Mouse (Mus musculus) adrenal gland, postnatal 25 days (tissue): ENCODE measurements at regions not wholly inside any gene's neighbourhood (a gene's known extent, or its start where the extent isn't known, plus 50 kb on each side); places are given as distances from the start of the nearest gene placed in this dataset.
A peak's percentile ranks its signal among the peaks of the same experiment; 100 is the strongest.
"Not testable (repeated sequence)": the region's sequence is repeated elsewhere in the genome, so short reads cannot be mapped to it uniquely, and the experiment has no call there.

Experiments used
- DNase-seq: peaks from one replicate; pipeline ENCODE4 v3.0.0; 2021; ENCODE audit warnings: mixed read lengths

- DNase-seq = no peak
These were observed 189.9 kb upstream of the Rhobtb1 start for GRCm38 (mm10) chr10:68961376-68961775.

GRCm38 (mm10) chr10:68963090-68963489, 188.1 kb upstream of the Rhobtb1 start:
- no peak for DNase-seq

- DNase-seq = no peak
These were observed 186.0 kb upstream of the Rhobtb1 start for GRCm38 (mm10) chr10:68965271-68965670.

DNA sequence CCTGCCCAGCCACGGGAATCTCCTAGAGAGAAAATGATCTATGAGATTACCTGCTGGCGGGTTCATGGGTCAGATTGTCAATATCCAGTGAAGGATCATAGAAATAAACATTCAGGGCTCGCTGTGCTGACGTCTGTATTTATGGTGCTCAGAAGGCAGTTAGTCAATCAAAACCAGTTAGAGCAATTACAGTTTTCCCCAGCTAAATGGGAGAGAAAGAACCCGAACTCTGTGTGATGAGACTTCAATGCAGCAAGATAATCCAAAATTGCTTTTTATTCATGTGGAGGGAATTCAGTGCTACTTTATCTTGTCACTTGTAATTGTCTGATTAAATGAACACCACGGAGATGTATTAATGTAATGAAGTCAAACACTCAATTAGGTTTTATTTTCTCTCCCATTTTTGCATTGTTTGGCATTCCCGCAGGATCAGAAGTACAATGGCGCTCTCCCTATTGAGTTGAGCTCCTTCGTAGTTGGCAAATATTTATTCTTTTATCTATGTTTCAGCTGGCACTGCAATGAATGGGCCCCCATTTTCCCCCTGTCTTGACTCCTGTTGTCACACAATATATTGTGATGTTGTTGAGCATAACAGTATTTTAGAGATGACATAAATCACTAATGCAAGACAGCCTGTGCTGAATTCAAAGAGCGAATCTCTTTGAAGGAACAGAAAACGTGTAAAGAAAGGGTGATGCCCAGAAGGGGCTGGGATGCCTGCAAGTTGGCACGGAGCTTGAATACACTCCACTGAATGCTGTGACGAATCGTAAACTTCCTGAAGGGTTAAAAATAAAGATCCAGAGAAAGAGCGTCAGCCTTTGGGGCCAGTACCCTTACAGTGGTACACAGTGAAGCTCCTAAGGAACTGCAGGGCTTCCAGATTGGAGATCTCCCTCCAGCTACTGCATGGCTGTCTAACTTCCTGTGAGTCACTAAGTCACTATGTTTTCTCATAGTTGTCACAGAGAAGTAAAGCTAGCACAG, 183.0 kb upstream of the Rhobtb1 start:
- DNase-seq = no peak

DNA sequence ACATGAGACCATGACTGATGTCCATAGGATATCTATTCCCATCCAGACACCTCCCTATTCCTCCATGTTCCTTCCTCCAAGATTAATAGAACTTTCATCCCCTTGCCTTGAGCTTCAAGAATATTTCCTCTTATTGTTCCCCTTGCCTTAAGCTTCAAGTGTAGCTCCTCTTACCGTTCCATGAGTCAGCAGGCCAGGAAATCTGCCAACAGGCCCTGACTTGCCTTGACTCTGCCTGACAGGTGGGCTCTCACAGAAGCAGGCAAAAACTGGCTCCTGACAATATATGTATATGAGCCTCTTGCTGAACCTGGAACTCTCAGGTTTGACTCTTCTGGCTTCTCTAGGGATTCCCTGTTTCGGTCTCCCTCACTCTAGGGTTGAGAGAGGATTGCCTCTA, 180.7 kb upstream of the Rhobtb1 start:
- DNase-seq = peak; percentile 12

GRCm38 (mm10) chr10:68974771-68975170, 176.5 kb upstream of the Rhobtb1 start:
- no peak for DNase-seq

DNA sequence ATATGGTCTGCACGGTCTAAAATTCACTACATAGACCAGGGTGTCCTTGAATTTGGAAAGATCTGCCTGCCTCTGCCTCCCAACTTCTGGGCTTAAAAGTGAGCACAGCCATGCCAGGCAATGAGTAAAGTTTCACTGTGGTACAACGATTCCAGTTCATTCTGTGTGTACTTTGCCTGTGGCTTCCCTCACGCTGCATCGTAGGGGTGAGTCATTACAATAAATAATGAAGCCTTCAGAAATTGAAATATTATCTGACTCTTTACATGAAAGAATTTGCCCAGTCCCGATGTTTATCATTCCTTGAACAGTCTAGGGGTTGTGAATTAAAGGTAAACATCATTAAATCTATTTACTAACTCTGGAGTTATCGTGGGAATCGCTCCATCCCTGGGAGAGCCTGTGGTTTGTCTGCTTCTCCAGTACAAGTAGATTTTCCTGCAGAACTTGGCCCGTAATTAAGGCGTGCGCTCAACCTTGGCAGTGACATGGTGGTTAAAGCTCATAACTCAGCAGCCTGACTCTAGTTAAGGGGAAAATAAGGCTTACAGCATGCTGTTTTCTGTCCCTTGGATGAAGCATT, 174.7 kb upstream of the Rhobtb1 start:
- DNase-seq = peak; percentile 16

DNA sequence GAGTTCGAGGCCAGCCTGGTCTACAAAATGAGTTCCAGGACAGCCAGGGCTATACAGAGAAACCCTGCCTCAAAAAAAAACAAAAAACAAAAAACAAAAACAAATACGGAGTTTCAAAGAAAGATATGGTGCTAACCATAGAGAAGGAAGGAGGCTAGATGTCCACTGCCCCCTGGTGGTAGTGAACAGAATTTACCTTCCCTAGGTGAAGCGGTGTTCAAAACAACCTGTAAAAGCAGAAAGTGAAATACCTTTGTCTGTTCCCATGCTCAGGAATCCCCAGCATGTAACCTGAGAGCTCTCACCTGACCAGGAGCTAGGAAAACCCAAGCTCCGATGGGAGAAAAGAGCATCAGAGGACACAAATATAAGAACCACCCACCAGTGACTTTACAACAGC, 173.1 kb upstream of the Rhobtb1 start:
- DNase-seq = peak; percentile 13

DNA sequence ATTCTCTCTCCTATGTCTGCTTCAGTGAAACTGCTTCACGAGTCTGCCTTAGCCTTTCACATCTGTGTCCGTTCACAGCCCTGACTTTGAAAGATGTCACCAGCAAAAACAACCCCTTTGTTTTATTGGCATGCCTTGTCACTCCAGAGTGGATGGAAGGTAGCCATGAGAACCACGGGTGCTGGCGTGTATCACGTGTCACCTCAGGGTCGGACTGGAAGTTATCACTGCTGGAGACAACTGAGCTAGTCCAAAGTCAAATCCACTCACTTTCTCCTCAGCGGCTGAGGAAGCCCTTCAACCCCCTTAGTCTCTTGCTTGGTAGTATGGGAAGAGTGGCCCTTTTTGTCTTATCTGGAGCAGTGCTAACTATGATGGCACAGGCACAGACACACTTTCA, 171.3 kb upstream of the Rhobtb1 start:
- no peak for DNase-seq

DNA sequence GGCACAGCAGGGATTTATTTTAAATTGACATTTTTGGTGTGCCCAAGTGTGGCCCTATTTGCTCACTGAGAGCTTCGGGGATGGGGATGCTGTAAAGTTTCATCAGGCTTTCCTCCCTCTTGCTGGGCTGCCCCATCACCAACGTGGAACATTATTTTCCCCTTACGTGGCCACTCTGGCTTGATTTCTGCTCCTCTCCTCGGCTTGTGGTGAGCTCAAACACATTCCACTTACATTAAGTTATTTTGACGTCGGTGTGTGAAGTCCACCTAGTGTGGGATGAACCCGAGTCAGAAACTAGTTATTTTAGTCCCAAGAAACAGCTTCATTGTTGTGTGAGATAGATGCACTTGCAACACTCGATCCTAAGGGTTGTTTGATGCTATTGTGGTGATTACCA, 168.9 kb upstream of the Rhobtb1 start:
- DNase-seq = no peak

- DNase-seq = no peak
These were observed 160.7 kb upstream of the Rhobtb1 start for GRCm38 (mm10) chr10:68990584-68990983.

DNA sequence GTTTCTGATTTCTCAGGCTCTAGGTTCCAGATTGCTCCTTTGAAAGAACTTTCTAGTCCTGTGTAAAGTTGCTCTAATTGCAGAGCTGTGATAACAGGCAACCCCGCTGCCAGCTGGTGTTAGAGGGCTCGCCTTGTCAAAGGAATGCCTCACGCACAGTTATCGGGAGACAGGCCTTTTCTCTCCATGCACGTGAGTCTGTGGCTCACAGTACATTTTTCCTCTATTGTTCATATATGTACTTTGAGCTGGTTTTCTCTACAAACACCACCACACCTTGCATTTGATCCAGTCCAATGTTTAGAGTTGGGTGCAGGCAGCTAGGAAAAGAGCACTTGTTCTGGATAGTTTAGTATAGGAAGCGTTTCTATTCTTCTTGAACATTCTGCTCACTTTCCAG, 151.6 kb upstream of the Rhobtb1 start:
- no peak for DNase-seq

- no peak for DNase-seq
These were observed 149.4 kb upstream of the Rhobtb1 start for GRCm38 (mm10) chr10:69001654-69002435.

DNA sequence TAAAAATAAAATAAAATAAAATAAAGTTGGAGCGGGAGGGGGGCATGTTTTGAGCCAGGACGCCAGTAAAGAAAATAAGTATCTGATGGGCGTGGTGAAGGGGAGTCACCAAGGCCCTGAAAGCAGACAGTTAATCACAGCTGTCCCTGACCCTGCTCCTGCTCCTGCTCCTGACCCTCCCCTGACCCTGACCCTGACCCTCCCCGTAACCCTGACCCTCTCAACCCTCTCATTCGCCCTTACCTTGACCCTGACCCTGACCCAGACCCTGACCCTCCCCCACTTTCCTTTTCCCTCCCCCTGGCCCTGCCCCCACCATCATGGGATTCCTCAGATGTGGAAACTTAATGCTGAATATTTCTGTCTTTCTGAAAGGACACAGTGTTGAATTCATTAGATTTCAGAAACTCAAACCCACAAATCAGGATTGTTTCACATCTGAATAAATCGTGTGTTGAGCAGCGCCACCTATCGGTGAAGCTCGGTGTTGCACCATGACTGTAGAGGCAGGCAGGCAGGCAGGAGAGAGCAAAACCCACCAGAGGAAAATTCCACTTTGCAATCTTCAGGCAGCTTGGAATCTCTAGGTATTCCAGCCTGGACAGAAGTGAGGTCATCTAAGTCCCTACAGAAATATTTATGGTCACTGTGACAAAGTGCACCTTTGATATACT, 145.9 kb upstream of the Rhobtb1 start:
- peak; percentile 81 for DNase-seq

- not testable (repeated sequence) for DNase-seq
These were observed 142.6 kb upstream of the Rhobtb1 start for GRCm38 (mm10) chr10:69008679-69009078.

DNA sequence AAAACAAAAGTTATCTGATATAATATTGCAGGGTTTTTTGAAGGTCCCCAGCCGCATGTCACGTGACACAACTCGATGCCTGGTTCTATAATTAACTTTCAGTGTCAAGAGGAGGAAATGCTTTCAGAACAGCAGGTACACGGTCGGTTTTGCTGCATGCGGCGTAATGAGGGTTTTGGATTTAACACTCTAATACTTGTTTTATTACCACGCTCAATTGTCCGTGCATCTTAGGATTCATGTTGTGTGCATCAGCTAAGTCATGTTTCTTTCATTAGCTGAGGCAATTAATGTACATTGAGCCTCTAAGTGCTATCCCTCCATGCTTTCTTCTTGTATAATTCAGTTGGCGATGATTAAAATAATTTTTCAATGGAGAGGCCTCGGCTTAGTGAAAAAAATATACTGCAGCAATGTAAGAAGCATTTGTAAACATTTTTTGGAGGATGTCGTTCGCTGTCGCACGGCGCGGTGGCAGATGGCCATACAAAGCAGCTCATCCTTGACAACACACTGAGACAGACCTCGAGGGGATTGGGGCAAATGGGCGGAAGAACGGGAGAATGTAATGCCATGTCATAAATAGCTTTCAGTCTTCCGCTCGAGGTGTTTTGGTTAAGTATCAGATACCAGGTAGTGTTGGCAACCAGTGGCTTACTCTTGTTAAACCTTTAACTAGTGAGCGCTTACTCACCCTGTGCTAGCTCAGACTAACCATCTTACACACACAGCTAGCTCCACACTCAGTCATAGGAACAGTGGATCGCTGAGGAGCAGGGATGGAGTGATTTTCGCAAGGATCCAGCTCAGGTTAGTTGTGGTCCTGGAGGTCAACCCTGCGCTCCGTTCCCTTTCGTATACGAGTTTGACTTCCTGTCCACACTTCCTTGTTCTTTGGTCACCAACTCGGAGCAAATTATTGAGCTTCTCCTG, 130.2 kb upstream of the Rhobtb1 start:
- no peak for DNase-seq

GRCm38 (mm10) chr10:69033410-69033809, 117.8 kb upstream of the Rhobtb1 start:
- no peak for DNase-seq

- DNase-seq = no peak
These were observed 116.7 kb upstream of the Rhobtb1 start for GRCm38 (mm10) chr10:69034390-69035120.

GRCm38 (mm10) chr10:69035536-69035935, 115.7 kb upstream of the Rhobtb1 start:
- DNase-seq = not testable (repeated sequence)

DNA sequence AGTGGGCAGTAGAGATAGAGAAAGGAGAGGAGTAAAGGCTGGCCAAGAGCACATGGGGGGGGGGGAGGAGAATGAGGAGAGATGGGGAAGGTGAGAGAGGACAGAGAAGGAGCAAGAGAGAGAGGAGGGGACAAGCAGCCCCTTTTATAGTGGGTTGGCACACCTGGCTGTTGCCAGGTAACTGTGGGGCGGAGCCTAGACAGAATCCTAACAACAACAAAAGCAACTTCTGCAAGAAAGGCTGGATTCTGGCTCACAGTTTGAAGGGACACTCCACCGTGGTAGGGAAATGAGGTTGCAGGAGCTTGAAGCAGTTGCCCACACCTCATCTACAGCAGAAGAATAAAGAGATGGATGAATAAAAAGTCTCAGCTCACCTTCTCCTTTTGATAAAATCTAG, 115.1 kb upstream of the Rhobtb1 start:
- no peak for DNase-seq
